Mouse (Mus musculus): Measurements from ENCODE around the gene Kctd21. TPM values are rescaled to one million over a fixed set of nuclear protein-coding genes. Genes with fewer than 3 reads are reported as not detected.

Kctd21 gene
- polyA plus RNA-seq, 1 experiment from 2014 or later: 2.2 TPM

- 73% methylated on average over 5 of the region's 5 CpGs for WGBS
- no peak for DNase-seq (ENCODE audit: low spot score)
- Histone ChIP-seq H3K4me3 (ENCODE audit: low read depth, low read length) (no peak overlapping the region), H3K27me3 (replicated peaks; ENCODE audit: control insufficient read depth, insufficient read depth, low read length) (peaks cover 3% of the 10 kb centered on the region; the same call in 1 of the 2 replicates), H3K9me3 (ENCODE audit: control insufficient read depth, low read length) (no peaks in the 10 kb centered on the region), H3K27ac (ENCODE audit: low read depth, low read length) (no peak overlapping the region), H3K4me1 (replicated peaks; ENCODE audit: control insufficient read depth, insufficient read depth, low read length) (no peaks in the 10 kb centered on the region; the same call in 1 of the 2 replicates), H3K36me3 (ENCODE audit: control insufficient read depth, insufficient read depth, low read length) (no peaks in the 10 kb centered on the region), H3K9ac (ENCODE audit: low read depth, low read length) (no peak overlapping the region), H3K4me2 (no peak overlapping the region)
- ATAC-seq (replicated peaks; ENCODE audit: low FRiP score): no peak
Measured at GRCm38 (mm10) chr7:97356875-97357276, 24.7 kb downstream of the Kctd21 start.

- H3K9ac ChIP-seq (ENCODE audit: low read depth, low read length): no peak overlapping the region
- ATAC-seq (replicated peaks; ENCODE audit: low FRiP score) (no peak), DNase-seq (ENCODE audit: low spot score) (no peak)
- no peaks in the 10 kb centered on the region for H3K36me3 ChIP-seq (ENCODE audit: control insufficient read depth, insufficient read depth, low read length)
- peaks cover 3% of the 10 kb centered on the region; the same call in 1 of the 2 replicates for H3K27me3 ChIP-seq (replicated peaks; ENCODE audit: control insufficient read depth, insufficient read depth, low read length)
- no peaks in the 10 kb centered on the region for H3K9me3 ChIP-seq (ENCODE audit: control insufficient read depth, low read length)
- no peak overlapping the region for H3K4me3 ChIP-seq (ENCODE audit: low read depth, low read length)
- H3K4me1 ChIP-seq (replicated peaks; ENCODE audit: control insufficient read depth, insufficient read depth, low read length): no peaks in the 10 kb centered on the region; the same call in 1 of the 2 replicates
- H3K4me2 ChIP-seq: no peak overlapping the region
- H3K27ac ChIP-seq (ENCODE audit: low read depth, low read length): no peak overlapping the region
- WGBS: 60% methylated on average over 3 of the region's 3 CpGs
Measured at GRCm38 (mm10) chr7:97357840-97358239, 25.7 kb downstream of the Kctd21 start.

GRCm38 (mm10) chr7:97358347-97358746 is 26.2 kb downstream of the Kctd21 start:
- no peak overlapping the region for H3K4me2 ChIP-seq
- H3K27me3 ChIP-seq (replicated peaks; ENCODE audit: control insufficient read depth, insufficient read depth, low read length): peaks cover 3% of the 10 kb centered on the region; the same call in 1 of the 2 replicates
- H3K9me3 ChIP-seq (ENCODE audit: control insufficient read depth, low read length): no peaks in the 10 kb centered on the region
- no peaks in the 10 kb centered on the region; the same call in 1 of the 2 replicates for H3K4me1 ChIP-seq (replicated peaks; ENCODE audit: control insufficient read depth, insufficient read depth, low read length)
- no peak for DNase-seq (ENCODE audit: low spot score)
- 64% methylated on average over 4 of the region's 4 CpGs for WGBS
- H3K36me3 ChIP-seq (ENCODE audit: control insufficient read depth, insufficient read depth, low read length): no peaks in the 10 kb centered on the region
- H3K4me3 ChIP-seq (ENCODE audit: low read depth, low read length): no peak overlapping the region
- no peak overlapping the region for H3K9ac ChIP-seq (ENCODE audit: low read depth, low read length)
- H3K27ac ChIP-seq (ENCODE audit: low read depth, low read length): no peak overlapping the region
- no peak for ATAC-seq (replicated peaks; ENCODE audit: low FRiP score)

GRCm38 (mm10) chr7:97360166-97360565 is 28.0 kb downstream of the Kctd21 start:
- H3K4me3 ChIP-seq (ENCODE audit: low read depth, low read length): no peak overlapping the region
- DNase-seq (ENCODE audit: low spot score) (peak; percentile 19), ATAC-seq (replicated peaks; ENCODE audit: low FRiP score) (no peak)
- H3K27ac ChIP-seq (ENCODE audit: low read depth, low read length): no peak overlapping the region
- no peaks in the 10 kb centered on the region for H3K9me3 ChIP-seq (ENCODE audit: control insufficient read depth, low read length)
- H3K27me3 ChIP-seq (replicated peaks; ENCODE audit: control insufficient read depth, insufficient read depth, low read length): peaks cover 3% of the 10 kb centered on the region; the same call in 1 of the 2 replicates
- H3K36me3 ChIP-seq (ENCODE audit: control insufficient read depth, insufficient read depth, low read length): no peaks in the 10 kb centered on the region
- WGBS: 78% methylated on average over 5 of the region's 5 CpGs
- no peak overlapping the region for H3K4me2 ChIP-seq
- no peak overlapping the region for H3K9ac ChIP-seq (ENCODE audit: low read depth, low read length)
- no peaks in the 10 kb centered on the region; the same call in 1 of the 2 replicates for H3K4me1 ChIP-seq (replicated peaks; ENCODE audit: control insufficient read depth, insufficient read depth, low read length)

- no peak for DNase-seq (ENCODE audit: low spot score)
- Histone ChIP-seq H3K9ac (ENCODE audit: low read depth, low read length) (no peak overlapping the region), H3K9me3 (ENCODE audit: control insufficient read depth, low read length) (no peaks in the 10 kb centered on the region), H3K4me1 (replicated peaks; ENCODE audit: control insufficient read depth, insufficient read depth, low read length) (no peaks in the 10 kb centered on the region), H3K27ac (ENCODE audit: low read depth, low read length) (no peak overlapping the region), H3K4me2 (no peak overlapping the region), H3K4me3 (ENCODE audit: low read depth, low read length) (no peak overlapping the region), H3K36me3 (ENCODE audit: control insufficient read depth, insufficient read depth, low read length) (no peaks in the 10 kb centered on the region), H3K27me3 (replicated peaks; ENCODE audit: control insufficient read depth, insufficient read depth, low read length) (peaks cover 3% of the 10 kb centered on the region; the same call in 1 of the 2 replicates)
- ATAC-seq (replicated peaks; ENCODE audit: low FRiP score): no peak
- 49% methylated on average over 3 of the region's 3 CpGs for WGBS
Measured at GRCm38 (mm10) chr7:97360955-97361354, 28.8 kb downstream of the Kctd21 start.

GRCm38 (mm10) chr7:97361467-97361866 is 29.3 kb downstream of the Kctd21 start:
- 22% methylated on average over 4 of the region's 4 CpGs for WGBS
- Histone ChIP-seq H3K4me1 (replicated peaks; ENCODE audit: control insufficient read depth, insufficient read depth, low read length) (no peaks in the 10 kb centered on the region), H3K4me2 (no peak overlapping the region), H3K9me3 (ENCODE audit: control insufficient read depth, low read length) (no peaks in the 10 kb centered on the region), H3K27ac (ENCODE audit: low read depth, low read length) (no peak overlapping the region), H3K27me3 (replicated peaks; ENCODE audit: control insufficient read depth, insufficient read depth, low read length) (peaks cover 3% of the 10 kb centered on the region; the same call in 1 of the 2 replicates), H3K4me3 (ENCODE audit: low read depth, low read length) (no peak overlapping the region), H3K9ac (ENCODE audit: low read depth, low read length) (no peak overlapping the region), H3K36me3 (ENCODE audit: control insufficient read depth, insufficient read depth, low read length) (no peaks in the 10 kb centered on the region)
- ATAC-seq (replicated peaks; ENCODE audit: low FRiP score): no peak; the same call in 1 of the 2 replicates
- DNase-seq (ENCODE audit: low spot score): no peak

GRCm38 (mm10) chr7:97365887-97366286 is 33.8 kb downstream of the Kctd21 start:
- ATAC-seq (replicated peaks; ENCODE audit: low FRiP score): no peak
- Histone ChIP-seq H3K9ac (ENCODE audit: low read depth, low read length) (no peak overlapping the region), H3K27ac (ENCODE audit: low read depth, low read length) (no peak overlapping the region), H3K36me3 (ENCODE audit: control insufficient read depth, insufficient read depth, low read length) (no peaks in the 10 kb centered on the region), H3K9me3 (ENCODE audit: control insufficient read depth, low read length) (no peaks in the 10 kb centered on the region), H3K4me1 (replicated peaks; ENCODE audit: control insufficient read depth, insufficient read depth, low read length) (0 out of 2 replicates have a peak, but pooled peaks cover 3% of the 10 kb centered on the region), H3K4me3 (ENCODE audit: low read depth, low read length) (no peak overlapping the region), H3K27me3 (replicated peaks; ENCODE audit: control insufficient read depth, insufficient read depth, low read length) (no peaks in the 10 kb centered on the region), H3K4me2 (no peak overlapping the region)
- 71% methylated on average over 1 of the region's 1 CpGs for WGBS
- DNase-seq (ENCODE audit: low spot score): no peak

- H3K27ac ChIP-seq (ENCODE audit: low read depth, low read length): no peak overlapping the region
- no peaks in the 10 kb centered on the region for H3K9me3 ChIP-seq (ENCODE audit: control insufficient read depth, low read length)
- H3K9ac ChIP-seq (ENCODE audit: low read depth, low read length): no peak overlapping the region
- WGBS: 93% methylated on average over 9 of the region's 9 CpGs
- ATAC-seq (replicated peaks; ENCODE audit: low FRiP score) (no peak), DNase-seq (ENCODE audit: low spot score) (no peak)
- H3K4me2 ChIP-seq: no peak overlapping the region
- no peaks in the 10 kb centered on the region for H3K27me3 ChIP-seq (replicated peaks; ENCODE audit: control insufficient read depth, insufficient read depth, low read length)
- H3K4me3 ChIP-seq (ENCODE audit: low read depth, low read length): no peak overlapping the region
- peaks cover 5% of the 10 kb centered on the region; the same call in 1 of the 2 replicates for H3K4me1 ChIP-seq (replicated peaks; ENCODE audit: control insufficient read depth, insufficient read depth, low read length)
- peaks cover 30% of the 10 kb centered on the region for H3K36me3 ChIP-seq (ENCODE audit: control insufficient read depth, insufficient read depth, low read length)
Measured at GRCm38 (mm10) chr7:97375101-97375500, 43.0 kb downstream of the Kctd21 start.

GRCm38 (mm10) chr7:97375906-97376305 is 43.8 kb downstream of the Kctd21 start:
- ATAC-seq (replicated peaks; ENCODE audit: low FRiP score): no peak

More at GRCm38 (mm10) chr7:97375906-97376305, 43.8 kb downstream of the Kctd21 start:
- 76% methylated on average over 2 of the region's 2 CpGs for WGBS
- Histone ChIP-seq H3K9me3 (ENCODE audit: control insufficient read depth, low read length) (no peaks in the 10 kb centered on the region), H3K9ac (ENCODE audit: low read depth, low read length) (no peak overlapping the region), H3K36me3 (ENCODE audit: control insufficient read depth, insufficient read depth, low read length) (peaks cover 32% of the 10 kb centered on the region), H3K27ac (ENCODE audit: low read depth, low read length) (no peak overlapping the region), H3K4me1 (replicated peaks; ENCODE audit: control insufficient read depth, insufficient read depth, low read length) (peaks cover 2% of the 10 kb centered on the region; the same call in 1 of the 2 replicates), H3K4me2 (no peak overlapping the region), H3K27me3 (replicated peaks; ENCODE audit: control insufficient read depth, insufficient read depth, low read length) (no peaks in the 10 kb centered on the region), H3K4me3 (ENCODE audit: low read depth, low read length) (no peak overlapping the region)
- DNase-seq (ENCODE audit: low spot score): peak; percentile 26
